Mouse (Mus musculus) cortical plate, adult 2 months (tissue): ENCODE measurements around the gene Gstm2. TPM values are rescaled to one million over a fixed set of nuclear protein-coding genes. Genes with fewer than 3 reads are reported as not detected.
"Not testable (repeated sequence)": the region's sequence is repeated elsewhere in the genome, so short reads cannot be mapped to it uniquely, and the experiment has no call there.

ENCODE experiments used
- H3K27ac ChIP-seq: fragments of 200-500 bp; 2 replicates; pipeline ENCODE4 v1.5.1; 2012; ENCODE audit warnings: low read length, control low read depth, inconsistent platforms; ENCODE audit not compliant: insufficient read depth
- H3K4me1 ChIP-seq: fragments of 200-500 bp; 2 replicates; pipeline ENCODE4 v1.6.1; 2011; ENCODE audit warnings: low read length; ENCODE audit not compliant: control insufficient read depth, insufficient read depth
- H3K4me3 ChIP-seq: fragments of 200-500 bp; 2 replicates; pipeline ENCODE4 v1.5.1; 2011; ENCODE audit warnings: mild to moderate bottlenecking, low read length, control low read depth; ENCODE audit not compliant: insufficient read depth
- CTCF ChIP-seq: fragments of 200-500 bp; IDR thresholded peaks from 2 replicates; pipeline ENCODE4 v1.5.1; 2011; ENCODE audit warnings: mild to moderate bottlenecking, control low read depth, low read length; ENCODE audit not compliant: insufficient read depth; ENCODE audit errors: extremely low read depth
- POLR2A ChIP-seq: fragments of 200-500 bp; IDR thresholded peaks from 2 replicates; pipeline ENCODE4 v1.6.1; 2011; ENCODE audit warnings: mild to moderate bottlenecking, low read length, control low read depth; ENCODE audit not compliant: insufficient read depth; ENCODE audit errors: extremely low read depth
- polyA plus RNA-seq: library from polyadenylated mRNA; depleted of rRNA; stranded (reverse); fragments of >200 nt; gene quantifications from 2 replicates; pipeline ENCODE4 v1.2.3, GENCODE M21; 2012; rRNA removed

Gene Gstm2
- polyA plus RNA-seq = 5.3 and 5.6 TPM in 2 replicates

GRCm38 (mm10) chr3:107986041-107986562 is at the start of gene Gstm2:
Gene Gstm2, minus strand, starts transcription at chr3:107986453.
- no peak for TF ChIP-seq POLR2A
- no peak for TF ChIP-seq CTCF
- Histone ChIP-seq H3K4me1 (no peaks in the 10 kb centered on the region; the same call in 1 of the 2 replicates), H3K4me3 (no peak within 1 kb of the TSS), H3K27ac (no peak within 1 kb of the TSS)

GRCm38 (mm10) chr3:108033156-108033555 is 46.9 kb upstream of the Gstm2 start:
- H3K4me3 ChIP-seq = no peak overlapping the region
- H3K4me1 ChIP-seq = no peaks in the 10 kb centered on the region
- no peak overlapping the region for H3K27ac ChIP-seq
- TF ChIP-seq POLR2A (no peak), CTCF (no peak)

GRCm38 (mm10) chr3:108032113-108032512 is 45.9 kb upstream of the Gstm2 start:
- Histone ChIP-seq H3K4me3 (no peak overlapping the region), H3K27ac (no peak overlapping the region), H3K4me1 (no peaks in the 10 kb centered on the region)
- TF ChIP-seq CTCF (no peak), POLR2A (no peak)

- H3K27ac ChIP-seq = no peak overlapping the region
- TF ChIP-seq POLR2A (no peak), CTCF (no peak)
- no peak overlapping the region for H3K4me3 ChIP-seq
- H3K4me1 ChIP-seq = no peaks in the 10 kb centered on the region
Measured at GRCm38 (mm10) chr3:108028641-108029365, 42.5 kb upstream of the Gstm2 start.

- H3K27ac ChIP-seq = no peak overlapping the region
- H3K4me3 ChIP-seq = no peak overlapping the region
- no peaks in the 10 kb centered on the region for H3K4me1 ChIP-seq
- no peak for TF ChIP-seq POLR2A
- no peak for TF ChIP-seq CTCF
Measured at GRCm38 (mm10) chr3:108026597-108026996, 40.3 kb upstream of the Gstm2 start.

GRCm38 (mm10) chr3:108026049-108026448 is 39.8 kb upstream of the Gstm2 start:
- no peak for TF ChIP-seq POLR2A
- no peak for TF ChIP-seq CTCF
- Histone ChIP-seq H3K4me3 (no peak overlapping the region), H3K4me1 (no peaks in the 10 kb centered on the region), H3K27ac (no peak overlapping the region)

- no peak for TF ChIP-seq CTCF
- Histone ChIP-seq H3K4me3 (no peak overlapping the region), H3K4me1 (no peaks in the 10 kb centered on the region), H3K27ac (no peak overlapping the region)
Measured at GRCm38 (mm10) chr3:108025318-108025717, 39.1 kb upstream of the Gstm2 start.

- no peak overlapping the region for H3K27ac ChIP-seq
- TF ChIP-seq POLR2A (no peak), CTCF (no peak)
- 0 out of 2 replicates have a peak, but pooled peaks cover 2% of the 10 kb centered on the region for H3K4me1 ChIP-seq
- no peak overlapping the region for H3K4me3 ChIP-seq
Measured at GRCm38 (mm10) chr3:108022650-108023049, 36.4 kb upstream of the Gstm2 start.

- not testable (repeated sequence) for H3K4me1 ChIP-seq, H3K4me3 ChIP-seq, H3K27ac ChIP-seq
Measured at GRCm38 (mm10) chr3:108020351-108021022, 34.2 kb upstream of the Gstm2 start.

GRCm38 (mm10) chr3:108019226-108019625 is 33.0 kb upstream of the Gstm2 start:
- not testable (repeated sequence) for H3K4me1 ChIP-seq, H3K27ac ChIP-seq, H3K4me3 ChIP-seq
